Mouse (Mus musculus): ENCODE results near the gene BC049762.

The BC049762 gene

DNA sequence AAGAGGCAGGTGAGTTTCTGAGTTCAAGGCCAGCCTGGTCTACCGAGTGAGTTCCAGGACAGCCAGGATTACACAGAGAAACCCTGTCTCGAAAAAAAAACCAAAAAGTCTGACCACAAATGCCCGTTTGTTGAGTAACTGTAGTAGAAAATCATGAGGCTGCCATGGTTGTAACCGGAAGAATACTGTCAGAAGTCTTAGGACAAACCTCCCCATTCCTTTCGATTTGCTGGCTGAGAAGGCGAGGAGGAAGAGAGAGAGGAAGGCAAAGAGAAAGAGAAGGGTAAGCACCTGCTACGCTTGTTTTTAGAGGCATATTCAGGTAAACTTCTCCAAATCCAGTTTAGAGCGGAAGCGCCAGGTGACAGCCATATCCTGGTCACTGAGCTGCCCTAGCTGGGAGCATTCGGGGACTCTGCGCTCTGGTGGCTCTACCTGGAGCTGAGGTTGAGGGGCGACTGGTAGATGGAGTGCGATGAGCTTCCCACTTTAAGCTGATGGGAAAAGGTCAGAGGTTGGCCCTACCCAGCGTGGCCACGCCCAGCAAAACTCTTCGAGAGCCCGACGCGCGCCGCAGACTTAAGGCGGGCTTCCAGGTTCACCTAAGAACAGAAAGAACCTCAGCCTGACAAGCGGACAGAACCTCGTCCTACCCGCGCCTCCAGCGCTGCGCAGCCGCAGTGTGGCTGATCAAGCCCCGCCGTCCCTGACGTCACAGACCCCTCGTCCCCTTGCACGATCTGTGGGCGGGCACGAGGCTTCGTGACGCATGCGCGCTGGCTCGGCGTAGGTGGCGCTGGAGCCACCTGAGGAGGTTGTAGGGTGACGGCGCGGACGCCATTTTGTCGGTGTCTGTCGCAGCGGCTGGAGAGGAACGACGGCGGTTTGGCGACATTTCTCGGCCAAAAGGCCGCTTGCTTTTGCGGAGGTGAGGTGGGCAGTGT is at the start of gene BC049762:
TSS of gene BC049762 (minus strand) at position 705 of the 944 bp plus-strand sequence.
- peak; percentile 99 for DNase-seq

GRCm38 (mm10) chr11:51311846-51312245 is 49.0 kb upstream of the BC049762 start:
- no peak for DNase-seq

DNA sequence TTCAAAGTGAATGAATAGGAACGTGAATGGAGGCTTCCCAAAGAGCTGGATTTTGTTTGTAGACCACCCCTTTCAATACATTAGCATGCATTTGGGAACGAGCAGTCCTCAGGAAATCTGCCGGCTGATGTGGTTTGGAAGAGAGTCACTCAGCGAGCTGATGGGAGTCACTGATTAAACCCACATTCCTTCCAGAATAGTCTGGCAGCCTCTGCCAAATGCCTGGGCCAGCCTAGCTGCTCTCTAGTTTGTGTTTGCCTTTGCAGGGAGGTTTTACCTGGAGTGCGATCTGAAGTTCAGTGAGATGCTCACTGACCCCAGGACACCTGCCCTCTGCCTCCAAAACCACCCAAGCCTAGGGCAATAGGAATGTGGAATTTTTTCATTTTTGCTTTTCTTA is 45.5 kb upstream of the BC049762 start:
- DNase-seq: no peak

- no peak for DNase-seq
Measured at GRCm38 (mm10) chr11:51303981-51304553, 41.2 kb upstream of the BC049762 start.

GRCm38 (mm10) chr11:51302396-51302795 is 39.5 kb upstream of the BC049762 start:
- no peak for DNase-seq

DNA sequence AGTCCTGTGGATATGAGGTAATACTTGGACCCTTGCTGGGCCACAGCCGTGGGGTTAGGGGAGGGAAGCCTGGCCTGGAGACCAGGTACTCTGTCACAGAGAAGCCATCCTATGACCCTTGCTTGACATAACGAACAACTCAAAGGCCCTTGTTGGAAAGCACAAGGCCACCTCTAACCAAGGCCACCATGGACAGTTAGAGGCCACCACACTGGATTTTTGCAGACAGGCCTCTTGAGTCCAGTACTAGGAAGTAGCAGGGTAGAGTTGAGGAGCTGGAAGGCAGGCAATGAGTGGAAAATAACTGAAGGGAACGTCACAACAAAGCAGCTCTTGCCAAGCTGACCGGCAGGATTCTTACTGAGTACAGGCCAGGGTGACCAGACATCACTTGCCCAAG is 35.8 kb upstream of the BC049762 start:
- no peak for DNase-seq

GRCm38 (mm10) chr11:51295742-51296141 is 32.9 kb upstream of the BC049762 start:
- DNase-seq: no peak

- DNase-seq: no peak
Measured at GRCm38 (mm10) chr11:51293956-51294530, 31.2 kb upstream of the BC049762 start.

GRCm38 (mm10) chr11:51290066-51290955 is 27.5 kb upstream of the BC049762 start:
- peak; percentile 45 for DNase-seq

- peak; percentile 71 for DNase-seq
Measured at GRCm38 (mm10) chr11:51289564-51290041, 26.8 kb upstream of the BC049762 start, which contains the start of gene Col23a1. TSS of gene Col23a1 (plus strand) at chr11:51289920.

- no peak for DNase-seq
Measured at GRCm38 (mm10) chr11:51274418-51274817, 11.6 kb upstream of the BC049762 start.

DNA sequence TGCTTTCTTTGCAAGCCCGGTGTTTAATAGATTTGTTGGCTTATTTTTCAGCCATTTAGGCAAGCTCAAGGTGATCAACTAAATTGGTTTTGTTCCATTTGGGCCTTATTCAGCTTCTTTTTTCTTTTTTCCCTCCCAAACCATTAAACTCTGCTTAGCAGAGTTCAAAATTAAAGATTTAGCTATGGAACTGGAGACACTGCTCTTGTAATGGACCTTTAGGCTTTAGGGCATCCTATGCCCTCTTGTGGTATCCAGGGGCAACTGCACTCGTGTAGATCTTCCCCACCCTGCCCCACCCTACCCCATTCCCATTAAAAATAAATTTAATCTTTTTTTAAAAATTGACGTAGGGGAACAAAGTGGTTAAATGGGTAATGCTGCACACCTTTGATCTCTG is 2.5 kb upstream of the BC049762 start:
- no peak for DNase-seq

DNA sequence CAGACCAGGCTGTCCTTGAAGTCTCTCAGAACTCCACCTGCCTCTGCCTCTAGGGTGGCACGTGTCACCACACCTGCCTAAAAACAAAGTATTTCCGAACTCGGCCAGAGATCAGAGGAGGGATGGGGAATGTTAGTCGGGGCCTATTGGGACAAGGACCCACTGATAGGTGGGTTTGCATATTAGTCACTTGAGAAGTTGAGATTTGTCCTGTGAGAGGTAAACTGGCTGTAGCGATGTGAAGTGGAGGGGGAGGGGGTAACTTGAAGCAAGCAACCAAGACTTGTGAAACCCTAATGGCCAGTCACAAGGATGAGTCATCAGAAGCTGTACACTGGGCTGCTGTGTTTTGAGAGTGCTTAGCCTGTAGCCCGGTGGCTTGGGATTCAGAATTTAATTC is 1.5 kb upstream of the BC049762 start:
- no peak for DNase-seq

- peak; percentile 64 for DNase-seq
Measured at GRCm38 (mm10) chr11:51263286-51263831, 513 bp upstream of the BC049762 start.

DNA sequence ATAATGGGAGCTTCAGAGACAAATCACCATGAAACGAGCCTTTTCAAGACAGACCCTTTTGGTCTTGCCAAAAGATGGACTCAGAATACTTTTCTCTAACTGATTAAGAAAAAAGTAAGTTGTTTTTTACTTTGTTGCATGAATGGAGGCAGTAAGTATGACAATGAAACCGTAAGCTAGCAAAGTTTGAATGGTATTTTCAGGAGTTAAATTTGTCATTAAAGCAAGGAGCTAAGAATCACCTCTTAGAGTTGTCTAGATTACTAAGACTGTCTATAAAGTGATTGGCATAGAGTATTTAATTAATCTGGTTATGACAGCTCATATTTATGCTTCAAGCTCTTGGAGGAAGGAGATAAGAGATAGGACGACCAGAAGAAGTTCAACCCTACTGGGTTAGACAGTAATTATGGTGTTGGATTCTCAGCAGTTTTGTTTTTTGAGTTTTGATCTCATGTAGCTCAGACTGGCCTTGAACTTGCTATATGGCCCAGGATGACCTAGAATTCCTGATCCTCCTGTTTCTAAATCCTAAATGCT is 1.1 kb downstream of the BC049762 start, which contains the start of gene Clk4:
TSS of gene Clk4 (plus strand) at position 51 of the 540 bp plus-strand sequence.
- no peak for DNase-seq

GRCm38 (mm10) chr11:51257006-51257405 is 5.8 kb downstream of the BC049762 start:
- DNase-seq: no peak

GRCm38 (mm10) chr11:51242897-51243296 is 19.9 kb downstream of the BC049762 start:
- DNase-seq: no peak

DNA sequence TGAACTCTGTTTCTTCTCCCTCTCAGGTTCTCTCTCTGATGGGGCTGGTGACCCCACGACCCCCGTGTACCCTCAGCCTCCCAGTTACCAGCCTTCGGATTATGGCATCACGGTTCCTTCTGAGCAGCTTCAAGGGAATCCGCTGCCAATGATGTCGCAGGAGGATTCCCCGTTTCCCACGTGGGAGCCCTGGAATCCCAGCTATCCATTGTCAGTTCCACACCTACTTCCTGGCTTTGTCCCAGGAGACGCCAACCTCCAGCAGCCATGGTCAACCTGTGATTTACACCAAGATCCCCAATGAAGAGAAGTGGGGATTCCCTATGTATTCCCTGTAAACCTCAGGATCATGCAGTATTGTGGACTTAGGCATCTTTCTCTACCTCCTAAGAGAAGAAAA is 28.2 kb downstream of the BC049762 start:
- no peak for DNase-seq

DNA sequence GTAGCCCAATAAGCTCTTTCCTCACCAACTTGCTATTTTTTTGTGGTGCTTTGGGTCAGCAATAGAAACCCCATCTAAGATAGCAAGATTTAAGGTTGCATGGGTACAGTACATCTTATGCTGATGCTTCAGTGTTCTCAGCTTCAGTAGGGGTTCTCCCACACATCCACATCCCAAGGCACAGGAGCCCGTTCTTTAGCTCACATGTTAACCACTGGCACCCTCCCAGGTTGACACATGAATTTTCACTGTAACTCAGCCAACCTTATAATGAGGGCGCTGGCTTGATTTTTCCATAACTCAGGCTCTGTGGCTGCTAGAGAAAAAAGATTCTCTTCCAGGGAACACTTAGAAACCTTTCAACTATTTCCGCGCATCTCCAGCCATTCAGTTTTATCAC is 35.7 kb downstream of the BC049762 start:
- DNase-seq: peak; percentile 54

- no peak for DNase-seq
Measured at GRCm38 (mm10) chr11:51220308-51220707, 42.5 kb downstream of the BC049762 start, which contains the start of gene Gm12569. TSS of gene Gm12569 (plus strand) at chr11:51220473.

GRCm38 (mm10) chr11:51219396-51219980 is 43.4 kb downstream of the BC049762 start:
- DNase-seq: no peak
